ENCODE assay signal across 8 mouse cellular contexts in the genomic region with DNA sequence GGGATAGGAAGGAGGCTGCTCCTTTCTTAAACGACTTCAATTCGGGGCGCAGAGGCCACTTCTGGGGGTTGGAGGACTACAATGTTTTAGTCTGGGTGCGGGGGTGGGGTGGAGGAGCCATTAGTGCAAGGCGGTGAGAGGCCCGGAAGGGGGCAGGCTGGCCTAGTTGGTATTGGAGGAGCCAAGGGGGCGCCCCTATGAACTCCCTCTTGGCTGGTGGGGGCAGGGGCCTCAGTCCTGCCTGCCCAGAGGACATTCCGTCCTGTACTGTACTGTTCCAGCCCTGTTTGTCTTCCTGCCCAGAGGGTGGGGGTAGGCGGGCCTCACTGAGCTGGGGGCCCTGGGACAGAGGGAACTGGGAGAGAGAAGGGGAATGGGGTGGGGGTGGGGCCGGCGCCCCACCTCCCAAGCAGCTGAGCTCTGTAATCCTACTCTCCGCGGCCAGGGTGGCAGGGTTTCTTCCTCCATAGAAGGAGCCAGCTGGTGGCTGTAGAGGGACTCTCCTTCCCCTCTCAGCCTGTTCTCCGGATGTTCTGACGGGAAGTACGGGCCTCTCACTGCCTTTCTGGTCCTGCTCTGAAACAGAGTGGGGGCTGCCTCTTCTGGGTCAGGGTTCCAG. TPM values are rescaled to one million over a fixed set of nuclear protein-coding genes. Genes with fewer than 3 reads are reported as not detected.
DNase-seq lines count a peak whose midpoint lies in the region; ATAC-seq lines count a peak whose summit lies in the region.

No protein-coding gene starts in this region.

- H3K27me3 ChIP-seq in intestine, embryonic 15.5 days (replicated peaks) = no peaks in the 10 kb centered on the region
- no peaks in the 10 kb centered on the region for H3K27me3 ChIP-seq in limb, embryonic 11.5 days (ENCODE audit: control insufficient read depth, insufficient read depth, low read length)
- peaks cover 47% of the 10 kb centered on the region for H3K27me3 ChIP-seq in midbrain, embryonic 10.5 days (ENCODE audit: low read depth, poor library complexity, severe bottlenecking)

- peak overlapping the region; percentile 75 for H3K4me2 ChIP-seq in intestine, embryonic 15.5 days (replicated peaks)
- peak overlapping the region; percentile 39 for H3K4me2 ChIP-seq in limb, embryonic 11.5 days (ENCODE audit: low read depth, severe bottlenecking)

- peak; percentile 80 to 81 for DNase-seq in adrenal gland, adult (ENCODE audit: inconsistent age in 2 of 2, low spot score in 1 of 2)
- no peak for DNase-seq in adrenal gland, postnatal 25 days
- DNase-seq in embryo, embryonic 10.5 days (ENCODE audit: low spot score) = peak; percentile 71
- DNase-seq in limb, embryonic 11.5 days (ENCODE audit: low spot score) = peak; percentile 80
- DNase-seq in midbrain, embryonic 10.5 days (ENCODE audit: low spot score) = peak; percentile 59
- DNase-seq in spleen, postnatal 14 days (ENCODE audit: low spot score in 2 of 2) = peak; percentile 45 to 65

- H3K9me3 ChIP-seq in intestine, embryonic 15.5 days = no peaks in the 10 kb centered on the region
- H3K9me3 ChIP-seq in limb, embryonic 11.5 days (ENCODE audit: control insufficient read depth, low read length) = peaks cover 4% of the 10 kb centered on the region; the same call in 1 of the 2 replicates
- no peaks in the 10 kb centered on the region for H3K9me3 ChIP-seq in midbrain, embryonic 10.5 days (replicated peaks)

- H3K9ac ChIP-seq in intestine, embryonic 15.5 days = peak overlapping the region; percentile 49
- no peak overlapping the region for H3K9ac ChIP-seq in limb, embryonic 11.5 days (ENCODE audit: low read length)

- H3K27ac ChIP-seq in intestine, embryonic 15.5 days = peak overlapping the region; percentile 99
- H3K27ac ChIP-seq in limb, embryonic 11.5 days (replicated peaks; ENCODE audit: low read depth, low read length) = peak overlapping the region; percentile 85
- peak overlapping the region; percentile 80 for H3K27ac ChIP-seq in midbrain, embryonic 10.5 days (replicated peaks)

- peaks cover 30% of the 10 kb centered on the region for H3K4me1 ChIP-seq in intestine, embryonic 15.5 days (replicated peaks)
- peaks cover 43% of the 10 kb centered on the region for H3K4me1 ChIP-seq in limb, embryonic 11.5 days (ENCODE audit: control insufficient read depth, insufficient read depth, low read length)
- H3K4me1 ChIP-seq in midbrain, embryonic 10.5 days = peaks cover 47% of the 10 kb centered on the region

- H3K4me3 ChIP-seq in intestine, embryonic 15.5 days (replicated peaks) = peak overlapping the region; percentile 64
- no peak overlapping the region for H3K4me3 ChIP-seq in limb, embryonic 11.5 days (ENCODE audit: low read depth, low read length)
- peak overlapping the region; percentile 36 for H3K4me3 ChIP-seq in midbrain, embryonic 10.5 days

- peaks cover 12% of the 10 kb centered on the region for H3K36me3 ChIP-seq in intestine, embryonic 15.5 days
- no peaks in the 10 kb centered on the region for H3K36me3 ChIP-seq in limb, embryonic 11.5 days (ENCODE audit: control insufficient read depth, insufficient read depth, low read length)
- no peaks in the 10 kb centered on the region for H3K36me3 ChIP-seq in midbrain, embryonic 10.5 days

- 1% methylated on average over 16 of the region's 16 CpGs for WGBS in intestine, embryonic 15.5 days
- under 1% methylated on average over 16 of the region's 16 CpGs for WGBS in limb, embryonic 11.5 days
- WGBS in midbrain, embryonic 10.5 days = 5% methylated on average over 16 of the region's 16 CpGs

- ATAC-seq in granulocyte monocyte progenitor cell, adult 5-6 weeks (replicated peaks; ENCODE audit: poor library complexity, severe bottlenecking) = peak; percentile 48
- peak; percentile 73 for ATAC-seq in intestine, embryonic 15.5 days
- ATAC-seq in limb, embryonic 11.5 days (ENCODE audit: insufficient number of reproducible peaks, low FRiP score, low TSS enrichment, low read depth) = peak; percentile 80

RNA-seq across cellular contexts. Expression of a gene that starts 4.0 kb away (rescaled TPM):
- 2.1 and 3.5 TPM in 2 replicates for total RNA-seq in adrenal gland, postnatal 25 days (2021)
- 0.04 and 1.1 TPM in 2 replicates for total RNA-seq in granulocyte monocyte progenitor cell, adult 5-6 weeks (2014; fragmentation: Nextera tagmentation)
- 0.05 and 0.47 TPM in 2 replicates for total RNA-seq in granulocyte monocyte progenitor cell, adult 5-6 weeks (2017)
- polyA plus RNA-seq in intestine, embryonic 15.5 days (2015; fragmentation: Nextera tagmentation; extraction: Ambion mirVana) = 66.7 and 71.4 TPM in 2 replicates
- polyA plus RNA-seq in limb, embryonic 11.5 days (2014; fragmentation: Nextera tagmentation; extraction: Ambion mirVana) = 8.9 and 9.6 TPM in 2 replicates
- polyA plus RNA-seq in midbrain, embryonic 10.5 days (2016; fragmentation: Nextera tagmentation; extraction: Ambion mirVana) = 4.3 and 5.1 TPM in 2 replicates

RNA-seq across cellular contexts. Expression of a gene that starts 15.7 kb away (rescaled TPM):
- total RNA-seq in adrenal gland, postnatal 25 days (2021) = 0.24 and 0.33 TPM in 2 replicates
- total RNA-seq in granulocyte monocyte progenitor cell, adult 5-6 weeks (2014; fragmentation: Nextera tagmentation) = 0.15 and 0.49 TPM in 2 replicates
- total RNA-seq in granulocyte monocyte progenitor cell, adult 5-6 weeks (2017) = 0.22 and 0.41 TPM in 2 replicates
- polyA plus RNA-seq in intestine, embryonic 15.5 days (2015; fragmentation: Nextera tagmentation; extraction: Ambion mirVana) = 0.40 and 0.42 TPM in 2 replicates
- polyA plus RNA-seq in limb, embryonic 11.5 days (2014; fragmentation: Nextera tagmentation; extraction: Ambion mirVana) = 0.12 and 0.24 TPM in 2 replicates
- polyA plus RNA-seq in midbrain, embryonic 10.5 days (2016; fragmentation: Nextera tagmentation; extraction: Ambion mirVana) = 0.02 and 0.06 TPM in 2 replicates

RNA-seq across cellular contexts. Expression of a gene that starts 30.5 kb away (rescaled TPM):
- total RNA-seq in adrenal gland, postnatal 25 days (2021) = 93.6 and 103 TPM in 2 replicates
- total RNA-seq in granulocyte monocyte progenitor cell, adult 5-6 weeks (2014; fragmentation: Nextera tagmentation) = 96.2 and 123 TPM in 2 replicates
- 81.0 and 89.8 TPM in 2 replicates for total RNA-seq in granulocyte monocyte progenitor cell, adult 5-6 weeks (2017)
- 81.5 and 89.5 TPM in 2 replicates for polyA plus RNA-seq in intestine, embryonic 15.5 days (2015; fragmentation: Nextera tagmentation; extraction: Ambion mirVana)
- 134 and 140 TPM in 2 replicates for polyA plus RNA-seq in limb, embryonic 11.5 days (2014; fragmentation: Nextera tagmentation; extraction: Ambion mirVana)
- polyA plus RNA-seq in midbrain, embryonic 10.5 days (2016; fragmentation: Nextera tagmentation; extraction: Ambion mirVana) = 135 and 142 TPM in 2 replicates
